Mouse (Mus musculus) Patski (cell line): ENCODE results near the gene Gm4981. TPM values are rescaled to one million over a fixed set of nuclear protein-coding genes. Genes with fewer than 3 reads are reported as not detected.
"Not testable (repeated sequence)": the region's sequence is repeated elsewhere in the genome, so short reads cannot be mapped to it uniquely, and the experiment has no call there.

Experiments
- ATAC-seq: fragments of 100-300 bp; one replicate; pipeline ENCODE4 v1.8.0; 2021
- CTCF ChIA-PET: fragments of 350-600 bp; sonication (Branson Sonifier 250); formaldehyde crosslinking; loops from one replicate; lab custom pipeline; 2022; ENCODE audit warnings: inconsistent platforms; lab: Charles Lee
- POLR2A ChIA-PET: fragments of 350-600 bp; sonication (Branson Sonifier 250); formaldehyde crosslinking; loops from one replicate; lab custom pipeline; 2022; ENCODE audit warnings: antibody characterized with exemption, inconsistent platforms; lab: Charles Lee
- DNase-seq: peaks from one replicate; pipeline ENCODE4 v3.0.0-alpha.2; 2011; ENCODE audit warnings: low read depth, low spot score
- H3K27me3 ChIP-seq: fragments of 371-371 bp; one replicate; pipeline ENCODE4 v1.5.1; 2021
- CTCF ChIP-seq: fragments of 100-300 bp; IDR thresholded peaks from one replicate; pipeline ENCODE4 v1.5.1; 2021
- in situ Hi-C: fragments of 300-500 bp; cut with MboI; formaldehyde crosslinking; loops from 3 replicates; pipeline ENCODE4 v1.11.1; 2018; ENCODE audit warnings: low pct_unique_long_range_greater_than_20kb, mixed read lengths
- polyA plus RNA-seq: library from polyadenylated mRNA; unstranded; gene quantifications from one replicate; pipeline ENCODE4 v1.2.3, GENCODE M21; 2021

Gene Gm4981
- polyA plus RNA-seq, 1 experiment from 2014 or later = not detected

DNA sequence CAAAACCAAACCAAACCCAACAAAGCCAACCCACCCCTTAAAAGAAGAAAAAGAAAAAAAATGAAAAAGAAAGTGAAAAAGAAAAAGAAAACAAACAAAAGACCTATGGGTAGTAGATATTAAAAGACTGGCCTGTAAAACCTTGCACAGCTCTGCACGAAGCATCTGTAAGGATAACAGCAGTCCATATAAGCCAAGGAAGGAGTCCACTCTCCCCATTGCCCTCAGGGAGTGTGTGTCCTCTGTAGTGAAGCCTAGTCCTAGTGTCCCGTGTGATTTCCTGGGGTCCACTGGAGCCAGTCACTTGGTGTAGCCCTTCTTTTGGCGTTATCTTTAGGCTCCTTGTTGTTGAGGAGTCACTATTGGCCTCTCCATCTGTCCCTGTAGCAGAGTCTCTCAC is 6.5 kb downstream of the Gm4981 start:
- POLR2A ChIA-PET, in situ Hi-C loops, ATAC-seq: not testable (repeated sequence)

DNA sequence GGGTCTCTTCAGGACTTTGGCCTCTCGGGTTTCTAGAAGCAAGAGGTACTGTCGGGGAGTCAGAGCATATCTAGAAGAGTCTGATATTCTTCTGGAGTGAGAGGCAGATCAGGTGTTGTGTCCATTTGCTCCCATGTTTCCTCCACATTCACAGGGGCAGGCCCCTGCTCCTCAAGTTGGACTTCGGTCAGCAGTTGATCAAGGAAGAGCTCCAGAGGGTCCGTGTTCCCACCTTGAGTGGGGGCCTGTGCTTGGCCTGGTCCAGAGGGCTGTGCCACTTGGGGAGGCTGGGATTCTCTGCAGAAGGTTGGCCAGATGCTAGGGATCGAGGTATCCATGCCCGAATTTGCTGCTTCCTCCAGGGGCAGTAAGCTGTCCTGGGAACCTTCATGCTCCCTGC is 8.7 kb downstream of the Gm4981 start:
- ATAC-seq, in situ Hi-C loops, H3K27me3 ChIP-seq, POLR2A ChIA-PET, DNase-seq, CTCF ChIA-PET: not testable (repeated sequence)

More for the DNA sequence above, 6.5 kb downstream of the Gm4981 start:
- DNase-seq, CTCF ChIA-PET, H3K27me3 ChIP-seq: not testable (repeated sequence)

DNA sequence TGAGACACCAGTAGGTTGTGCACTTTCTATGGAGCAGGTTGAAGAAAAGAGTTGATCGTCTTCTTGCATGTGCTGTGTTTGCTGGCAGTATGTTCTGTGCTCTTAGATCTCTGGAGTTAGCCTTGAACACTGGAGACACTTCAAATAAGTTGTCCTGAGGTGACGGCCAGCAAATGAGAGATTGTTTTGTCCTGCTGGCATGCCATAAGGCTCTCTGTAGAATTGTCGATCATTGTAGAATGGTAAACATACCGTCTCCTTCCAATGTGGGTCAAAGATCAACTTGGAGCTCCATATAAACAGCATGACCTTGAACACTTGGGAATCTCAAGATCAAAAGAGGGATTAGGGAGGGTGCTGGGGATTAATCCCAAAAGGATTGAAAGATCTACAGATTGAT is 10.1 kb downstream of the Gm4981 start:
- DNase-seq, CTCF ChIA-PET, ATAC-seq, POLR2A ChIA-PET, in situ Hi-C loops, H3K27me3 ChIP-seq: not testable (repeated sequence)

DNA sequence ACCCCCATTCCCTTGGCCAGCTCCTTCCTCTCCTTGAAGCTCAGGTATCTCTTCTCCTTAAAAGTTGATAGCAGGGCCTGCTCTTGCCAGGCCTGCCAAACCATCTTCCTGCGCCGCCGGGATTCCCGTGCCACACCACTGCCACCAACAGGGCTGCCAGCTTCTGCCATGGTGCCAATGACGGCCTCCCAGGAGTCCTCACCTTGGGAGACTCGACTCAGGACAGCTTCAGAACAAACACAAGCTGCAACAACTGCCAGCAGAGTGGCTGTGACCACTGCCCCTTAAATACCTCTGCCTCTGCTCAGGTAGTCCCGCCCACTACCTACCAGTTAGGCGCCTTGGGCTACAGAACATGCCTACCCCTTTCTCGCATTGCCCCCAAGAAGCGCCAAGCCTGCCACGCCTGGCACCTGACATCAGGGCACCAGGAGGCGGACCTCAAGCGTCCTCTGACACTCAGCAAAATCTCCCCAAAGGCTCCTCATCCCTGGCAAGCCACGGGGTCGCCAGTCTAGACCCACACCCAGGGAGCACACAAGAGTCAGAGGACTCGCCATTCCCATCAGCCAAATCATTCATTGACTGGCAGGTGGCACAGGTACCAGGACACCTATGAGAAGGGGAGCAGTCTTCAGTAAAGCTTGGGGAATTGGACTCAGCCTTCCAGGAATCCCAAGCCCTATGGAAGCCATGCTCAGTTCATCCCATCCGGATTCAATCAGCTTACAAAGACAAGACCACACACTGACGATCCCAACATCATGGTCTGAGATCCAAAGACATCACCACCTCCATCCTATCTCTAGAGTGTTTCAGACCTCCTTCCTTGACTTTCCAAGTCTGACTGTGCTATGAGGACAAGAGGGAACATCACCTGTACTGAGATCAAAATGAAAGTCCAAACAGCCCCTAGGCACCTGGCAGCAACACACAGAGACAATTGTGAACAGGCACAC is 11.4 kb downstream of the Gm4981 start, which contains the start of gene AW822073:
Gene AW822073 (minus strand): TSS at position 104 of the 959 bp plus-strand sequence.
- ATAC-seq, CTCF ChIA-PET, in situ Hi-C loops, DNase-seq, H3K27me3 ChIP-seq, POLR2A ChIA-PET: not testable (repeated sequence)

DNA sequence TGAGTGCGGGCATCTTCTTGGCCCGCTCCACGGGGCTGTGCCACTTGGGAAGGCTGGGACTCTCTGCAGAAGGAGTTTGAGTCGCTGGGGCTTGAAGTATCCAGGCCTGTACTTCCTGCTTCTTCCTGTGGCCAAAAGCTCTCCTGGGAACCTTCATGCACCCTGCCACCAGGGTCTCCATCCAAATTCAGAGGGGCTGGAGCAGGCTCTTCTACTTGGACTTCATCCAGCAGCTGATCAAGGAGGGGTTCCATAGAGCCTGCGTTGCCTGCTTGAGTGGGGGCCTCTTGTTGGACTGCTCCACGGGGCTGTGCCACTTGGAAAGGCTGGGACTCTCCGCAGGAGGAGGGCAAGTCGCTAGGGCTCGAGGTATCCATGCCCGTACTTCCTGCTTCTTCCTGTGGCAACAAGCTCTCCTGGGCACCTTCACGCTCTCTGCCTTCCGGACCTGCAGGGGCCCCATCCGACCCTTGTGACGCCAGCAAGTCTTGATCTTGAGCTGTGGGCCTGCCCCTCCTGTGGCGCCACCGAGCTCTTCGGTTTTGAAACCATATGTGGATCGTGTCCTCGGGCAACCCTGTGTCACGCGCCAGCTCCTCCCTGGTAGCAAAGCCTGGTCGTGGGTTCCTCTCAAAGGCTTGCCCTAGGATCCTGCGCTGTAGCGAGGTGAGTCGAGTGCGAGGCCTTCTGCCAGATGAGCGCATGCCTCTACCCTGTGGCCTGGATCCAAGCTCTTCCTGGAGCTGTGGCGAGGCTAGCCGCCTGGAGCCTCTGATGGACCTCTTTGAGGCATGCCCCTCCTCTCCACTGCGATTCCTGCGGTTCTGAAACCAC is 12.3 kb downstream of the Gm4981 start:
- POLR2A ChIA-PET, CTCF ChIA-PET, DNase-seq: not testable (repeated sequence)

DNA sequence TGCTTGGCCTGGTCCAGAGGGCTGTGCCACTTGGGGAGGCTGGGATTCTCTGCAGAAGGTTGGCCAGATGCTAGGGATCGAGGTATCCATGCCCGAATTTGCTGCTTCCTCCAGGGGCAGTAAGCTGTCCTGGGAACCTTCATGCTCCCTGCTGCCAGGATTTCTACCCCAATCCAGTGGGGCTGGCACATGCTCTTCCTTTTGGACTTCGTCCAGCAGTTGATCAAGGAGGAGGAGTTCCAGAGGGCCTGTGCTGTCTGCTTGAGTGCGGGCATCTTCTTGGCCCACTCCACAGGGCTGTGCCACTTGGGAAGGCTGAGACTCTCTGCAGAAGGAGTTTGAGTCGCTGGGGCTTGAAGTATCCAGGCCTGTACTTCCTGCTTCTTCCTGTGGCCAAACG is 13.3 kb downstream of the Gm4981 start:
- in situ Hi-C loops, CTCF ChIA-PET, DNase-seq, ATAC-seq, POLR2A ChIA-PET, H3K27me3 ChIP-seq: not testable (repeated sequence)

More for the DNA sequence above, 12.3 kb downstream of the Gm4981 start:
- H3K27me3 ChIP-seq, in situ Hi-C loops, ATAC-seq: not testable (repeated sequence)

DNA sequence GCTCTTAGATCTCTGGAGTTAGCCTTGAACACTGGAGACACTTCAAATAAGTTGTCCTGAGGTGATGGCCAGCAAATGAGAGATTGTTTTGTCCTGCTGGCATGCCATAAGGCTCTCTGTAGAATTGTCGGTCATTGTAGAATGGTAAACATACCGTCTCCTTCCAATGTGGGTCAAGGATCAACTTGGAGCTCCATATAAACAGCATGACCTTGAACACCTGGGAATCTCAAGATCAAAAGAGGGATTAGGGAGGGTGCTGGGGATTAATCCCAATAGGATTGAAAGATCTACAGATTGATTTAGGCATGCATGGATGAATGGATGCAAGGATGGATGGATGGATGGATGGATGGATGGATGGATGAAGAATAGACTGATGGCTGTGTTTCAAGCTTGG is 14.9 kb downstream of the Gm4981 start:
- ATAC-seq, POLR2A ChIA-PET, H3K27me3 ChIP-seq, in situ Hi-C loops, DNase-seq, CTCF ChIA-PET: not testable (repeated sequence)

DNA sequence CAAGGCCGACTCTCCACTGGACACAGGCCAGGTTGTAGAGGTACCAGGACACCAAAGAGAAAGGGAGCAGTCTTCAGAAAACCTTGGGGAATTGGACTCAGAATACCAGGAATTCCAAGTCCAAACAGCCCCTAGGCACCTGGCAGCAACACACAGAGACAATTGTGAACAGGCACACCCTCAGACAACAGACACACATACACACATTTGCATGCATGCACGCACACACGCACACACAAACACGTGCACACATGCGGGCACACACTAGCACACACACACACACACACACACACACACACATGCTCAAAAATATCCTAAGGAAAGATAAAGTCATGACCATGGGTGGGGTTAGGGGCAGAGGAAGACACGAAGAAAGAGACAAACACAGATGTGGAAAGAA is 15.8 kb downstream of the Gm4981 start:
- peaks cover 14% of the 10 kb centered on the region for H3K27me3 ChIP-seq
- ChIA-PET POLR2A (no interaction called here), CTCF (no interaction called here)
- in situ Hi-C loops = no loop called here
- no peak for ATAC-seq
- no peak for TF ChIP-seq CTCF
- DNase-seq = no peak

DNA sequence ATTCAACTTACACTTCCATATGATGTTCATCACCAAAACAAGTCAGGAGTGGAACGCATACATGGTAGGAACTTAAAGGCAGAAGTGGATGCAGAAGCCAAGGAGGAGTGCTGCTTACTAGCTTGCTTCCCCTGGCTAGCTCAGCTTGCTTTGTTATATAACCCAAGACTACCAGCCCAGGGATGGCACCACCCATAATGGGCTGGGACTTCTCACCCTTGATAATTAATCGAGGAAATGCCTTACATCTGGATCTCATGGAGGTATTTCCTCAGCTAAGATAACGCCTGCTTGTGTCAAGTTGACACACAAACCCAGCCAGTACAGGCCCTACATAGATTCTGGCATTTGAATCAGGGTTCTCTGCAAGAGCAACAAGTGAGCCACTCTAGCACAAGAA is 19.1 kb downstream of the Gm4981 start:
- H3K27me3 ChIP-seq = peaks cover 35% of the 10 kb centered on the region
- CTCF ChIA-PET = no interaction called here
- no peak for TF ChIP-seq CTCF
- POLR2A ChIA-PET = no interaction called here
- in situ Hi-C loops = no loop called here
- ATAC-seq (no peak), DNase-seq (no peak)

DNA sequence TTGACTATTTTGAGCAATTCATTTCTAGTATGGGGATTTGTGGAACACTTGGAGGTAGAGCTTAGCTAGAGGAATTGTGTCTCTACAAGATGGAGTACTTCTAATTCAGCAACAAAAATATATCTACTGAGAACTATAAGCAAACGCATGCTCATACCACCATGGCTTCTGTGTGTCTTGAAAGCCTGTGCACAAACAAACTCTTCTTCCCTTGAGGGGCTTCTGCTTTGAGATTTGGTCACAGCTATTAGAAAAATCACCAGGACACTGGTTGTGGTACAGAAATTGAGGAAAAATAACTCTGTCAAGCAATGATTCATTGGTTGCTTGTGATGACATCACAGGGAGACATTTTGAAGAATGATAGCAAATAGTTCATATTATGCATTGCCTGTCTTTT is 21.1 kb downstream of the Gm4981 start:
- in situ Hi-C loops = no loop called here
- no peak for DNase-seq
- POLR2A ChIA-PET = no interaction called here
- peaks cover 35% of the 10 kb centered on the region for H3K27me3 ChIP-seq
- no peak for ATAC-seq
- TF ChIP-seq CTCF = no peak
- CTCF ChIA-PET = no interaction called here

DNA sequence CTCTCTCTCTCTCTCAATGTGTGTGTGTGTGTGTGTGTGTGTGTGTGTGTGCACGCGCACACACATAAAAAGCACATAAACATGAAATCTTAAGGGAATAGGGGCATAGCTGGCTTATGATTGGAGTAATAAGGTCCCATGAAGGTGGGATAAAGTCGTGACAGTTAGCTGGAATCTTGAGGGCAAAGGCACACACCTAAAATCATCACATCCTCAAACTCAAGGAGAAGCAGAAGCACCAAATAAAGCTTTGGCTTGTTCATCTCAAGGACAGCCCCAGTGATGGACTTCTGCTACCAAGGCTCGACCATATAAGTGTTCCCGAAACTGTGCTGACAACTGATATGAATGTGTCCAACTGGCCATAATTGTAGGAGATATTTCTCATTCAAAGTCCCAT is 21.6 kb downstream of the Gm4981 start:
- no peak for TF ChIP-seq CTCF
- peaks cover 35% of the 10 kb centered on the region for H3K27me3 ChIP-seq
- ATAC-seq = no peak
- ChIA-PET CTCF (no interaction called here), POLR2A (no interaction called here)
- DNase-seq = no peak
- in situ Hi-C loops = no loop called here
